Mouse (Mus musculus): Measurements from ENCODE around the gene Glp2r. TPM values are rescaled to one million over a fixed set of nuclear protein-coding genes. Genes with fewer than 3 reads are reported as not detected.

The Glp2r gene
- total RNA-seq, 2 experiments from 2014 or later, result 0.09 to 0.12 TPM

DNA sequence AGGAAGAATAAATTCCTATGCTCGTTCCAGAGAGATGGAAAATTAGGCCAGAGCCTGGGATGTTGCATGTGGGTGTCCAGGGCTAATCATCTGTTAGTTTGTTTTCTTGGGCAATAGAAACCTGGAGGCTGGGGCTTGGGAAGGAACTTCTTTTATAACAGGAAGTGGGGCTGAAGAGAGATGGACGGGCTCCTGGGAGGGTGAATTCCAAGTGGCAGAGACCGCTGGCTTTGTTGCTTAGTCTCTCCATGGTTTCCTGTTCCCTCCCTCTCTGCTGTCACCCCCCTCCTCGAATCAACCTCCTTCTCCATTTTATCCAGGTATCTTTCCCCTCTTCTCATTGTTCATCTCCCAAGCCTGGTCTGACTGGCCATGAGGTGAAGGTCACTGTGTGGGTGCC is 134.8 kb downstream of the Glp2r start:
- no peak for DNase-seq

DNA sequence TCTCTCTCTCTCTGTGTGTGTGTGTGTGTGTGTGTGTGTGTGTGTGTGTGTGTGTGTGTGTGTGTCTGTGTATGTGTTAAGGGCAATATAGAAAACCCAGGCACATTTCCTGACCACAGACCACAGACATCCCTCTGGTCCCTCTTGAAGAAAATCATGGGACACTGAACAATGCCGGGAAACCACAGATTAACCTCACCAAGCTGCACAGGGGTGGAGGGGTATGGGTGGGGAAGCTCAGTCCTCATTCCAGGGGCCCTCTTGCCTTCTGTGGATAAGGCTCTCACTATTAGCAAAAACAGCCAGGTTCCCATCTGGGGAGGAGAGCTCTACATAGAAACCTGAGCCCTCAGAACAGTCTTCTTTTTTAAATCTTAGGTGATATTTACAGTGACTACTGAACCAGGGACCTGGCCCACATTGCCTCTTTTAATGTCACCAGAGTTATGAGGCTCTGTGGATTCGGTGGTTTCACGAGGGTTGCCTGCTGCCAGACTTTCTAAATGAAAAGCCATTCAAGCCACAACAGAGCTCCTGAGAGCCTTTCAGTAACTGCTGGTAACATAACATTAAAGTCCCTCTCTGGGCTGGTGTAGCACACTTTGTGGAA is 137.2 kb downstream of the Glp2r start:
- DNase-seq, result no peak

DNA sequence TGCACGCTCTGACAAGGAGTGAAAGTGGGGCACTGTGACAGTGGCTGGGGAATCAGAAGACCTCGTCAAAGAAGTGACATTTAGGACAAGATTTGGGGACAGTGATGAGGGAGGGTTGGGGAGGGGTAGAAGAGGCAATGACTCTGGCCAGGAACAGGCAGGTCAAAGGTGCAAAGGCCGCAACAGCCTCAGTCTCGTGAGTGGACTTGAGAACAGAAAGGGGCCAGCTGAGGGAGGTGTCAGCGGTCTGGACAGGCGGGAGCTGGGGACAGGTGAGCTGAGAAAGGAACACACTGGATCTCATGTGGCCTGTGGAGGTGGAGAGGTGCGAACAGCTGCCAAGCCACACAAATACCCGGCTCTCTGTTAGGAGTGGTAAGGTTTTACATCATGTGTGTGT is 138.0 kb downstream of the Glp2r start:
- no peak for DNase-seq

DNA sequence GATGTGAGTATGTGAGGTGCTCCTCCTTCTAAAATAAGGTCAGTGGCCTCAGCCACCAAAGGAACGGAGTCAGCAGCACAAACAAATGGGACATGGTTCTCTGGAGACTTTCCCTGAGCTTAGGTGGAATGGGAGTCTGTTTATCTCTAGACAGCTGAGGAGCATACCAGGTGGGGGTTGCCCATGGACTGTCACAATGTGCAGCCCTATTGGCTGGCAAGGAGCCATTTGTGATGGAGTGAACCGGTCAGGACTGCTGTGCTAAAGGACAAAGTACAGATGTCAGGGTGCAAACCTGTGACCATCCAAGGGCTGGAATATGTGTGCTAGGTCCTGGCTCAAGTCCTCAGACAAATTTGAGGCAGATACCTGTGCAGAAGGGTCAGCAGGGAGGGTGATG is 142.4 kb downstream of the Glp2r start:
- no peak for DNase-seq

DNA sequence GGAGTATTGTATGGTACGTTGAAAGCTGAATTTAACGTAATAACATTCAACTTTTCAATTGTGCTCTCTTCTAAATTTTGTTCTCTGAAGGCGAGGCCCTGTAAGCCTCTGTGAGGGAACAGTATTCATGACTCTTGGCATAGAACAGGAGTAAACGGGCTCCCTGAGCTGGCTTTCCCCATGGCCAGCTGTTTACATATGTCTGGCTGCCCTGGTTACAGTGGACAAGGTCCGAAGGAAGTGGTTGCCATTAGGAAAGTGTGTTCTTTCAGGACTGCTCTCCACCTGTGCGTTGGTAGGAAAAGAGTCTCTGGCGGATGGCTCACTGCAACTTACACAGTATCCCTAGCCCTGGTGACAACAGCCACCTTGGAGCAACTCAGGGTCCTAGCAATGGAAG is 143.8 kb downstream of the Glp2r start:
- DNase-seq, result no peak

DNA sequence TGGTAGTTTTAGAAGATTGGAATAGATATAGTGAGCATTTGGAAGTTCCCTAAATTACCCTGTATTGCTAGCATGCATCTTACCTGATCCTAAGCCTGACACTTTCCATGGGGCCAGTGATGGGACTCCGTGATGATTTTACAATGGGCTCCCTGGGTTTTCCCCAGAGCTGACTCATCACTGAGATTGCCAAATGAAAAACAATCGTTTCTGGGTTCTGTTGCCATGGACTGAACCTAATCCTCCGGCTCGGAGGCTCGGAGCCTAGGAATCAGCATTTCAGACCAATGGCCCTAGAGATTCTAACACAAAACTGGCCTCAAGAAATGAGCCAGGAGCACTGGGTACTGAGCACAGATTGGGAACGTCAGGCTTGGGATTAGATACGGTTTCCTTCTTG is 148.6 kb downstream of the Glp2r start:
- DNase-seq, result no peak

DNA sequence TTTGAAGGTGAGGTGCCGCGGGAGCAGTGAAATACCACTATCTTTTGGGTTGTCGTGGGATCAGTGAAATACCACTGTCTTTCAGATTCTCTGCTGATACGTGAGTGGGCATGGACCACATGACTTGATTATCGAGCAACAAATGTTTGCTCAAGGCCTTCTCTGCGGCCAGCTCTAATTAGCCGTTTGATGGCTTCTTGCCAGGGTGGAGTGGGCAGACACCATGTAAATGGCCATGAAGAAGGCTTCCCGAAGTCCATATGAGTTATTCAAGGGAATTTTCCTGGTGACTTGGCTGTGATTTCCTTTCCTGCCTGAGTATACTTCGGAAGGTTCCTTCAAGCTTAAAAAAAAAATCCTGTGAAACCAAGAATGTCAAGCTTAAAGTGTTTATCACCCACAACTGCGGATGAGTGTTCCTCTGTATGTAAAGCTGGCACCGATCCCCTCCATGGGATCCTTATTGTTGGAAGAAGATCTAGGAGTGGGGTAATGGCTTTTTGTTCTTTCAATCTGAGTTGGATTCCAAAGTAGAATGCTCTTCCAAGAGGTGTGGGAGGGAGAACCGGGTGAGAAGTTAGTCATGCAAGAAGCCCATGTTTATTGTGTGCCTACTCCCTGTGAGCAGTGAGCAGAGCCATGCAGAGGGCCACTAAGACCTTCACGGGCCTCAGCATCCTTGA is 154.3 kb downstream of the Glp2r start:
- no peak for DNase-seq

DNA sequence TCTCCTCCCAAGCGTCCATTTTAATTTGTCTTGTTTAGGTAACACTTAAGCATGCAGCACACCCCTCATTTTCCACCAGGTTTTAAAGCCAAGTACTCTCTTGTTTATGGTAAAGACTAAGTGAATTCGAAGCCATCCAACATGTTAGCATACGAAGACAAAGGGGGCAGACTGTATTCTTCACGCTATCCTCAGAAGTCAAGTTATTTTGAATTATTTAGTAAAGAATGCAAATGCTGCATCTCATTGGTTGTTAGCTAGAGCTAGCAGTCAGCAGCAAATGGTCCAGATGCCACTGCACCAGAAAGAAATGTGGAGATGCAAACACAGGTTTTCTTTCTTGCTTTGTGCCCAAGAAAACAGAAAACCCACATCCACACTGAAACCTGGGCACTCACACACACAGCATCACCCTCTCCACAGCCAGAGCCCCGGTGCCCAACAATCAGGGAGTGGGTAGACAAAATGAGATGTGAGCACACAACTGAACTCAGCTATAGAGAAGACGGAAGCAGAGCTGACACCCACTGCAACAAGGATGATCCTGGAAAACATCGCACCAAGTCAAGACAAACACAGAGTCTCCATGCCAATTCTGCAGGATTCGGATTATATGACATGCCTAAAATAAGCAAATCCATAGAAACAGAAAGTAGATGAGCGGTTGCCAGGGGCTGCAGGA is 158.7 kb downstream of the Glp2r start:
- DNase-seq, result no peak

Other genes starting within 250 kb of the Glp2r start
- gene Rcvrn, start 75.8 kb downstream of the Glp2r start, total RNA-seq (2021), result not detected
- gene Gsg1l2, start 3.5 kb upstream of the Glp2r start, total RNA-seq (2021), result not detected
- gene Dhrs7c, start 27.0 kb upstream of the Glp2r start, total RNA-seq (2021), result 100 to 1,000 TPM; 357 to 408 TPM
- 1 to 10 TPM; 1.1 to 1.7 TPM for gene Usp43, start 151.0 kb upstream of the Glp2r start, total RNA-seq (2021)
- gene Cfap52, start 194.5 kb upstream of the Glp2r start, total RNA-seq (2021), result 1 to 10 TPM; 6.6 to 7.0 TPM
- 10 to 100 TPM; 24.6 to 27.5 TPM for gene Stx8, start 195.0 kb upstream of the Glp2r start, total RNA-seq (2021)